Mouse (Mus musculus) ES-E14 (cell line): ENCODE results near the gene Dtnbp1.

Experiments
- CHD2 ChIP-seq: IDR thresholded peaks from 2 replicates; pipeline ENCODE4 v1.6.1; 2014; ENCODE audit warnings: mild to moderate bottlenecking, low read depth, low read length, inconsistent platforms
- ZC3H11A ChIP-seq: IDR thresholded peaks from 2 replicates; pipeline ENCODE4 v1.6.1; 2012; ENCODE audit warnings: low read depth, mild to moderate bottlenecking, inconsistent platforms, low read length, borderline replicate concordance
- ZNF384 ChIP-seq: IDR thresholded peaks from 2 replicates; pipeline ENCODE4 v1.6.1; 2012; ENCODE audit warnings: low read depth, low read length, inconsistent platforms

DNA sequence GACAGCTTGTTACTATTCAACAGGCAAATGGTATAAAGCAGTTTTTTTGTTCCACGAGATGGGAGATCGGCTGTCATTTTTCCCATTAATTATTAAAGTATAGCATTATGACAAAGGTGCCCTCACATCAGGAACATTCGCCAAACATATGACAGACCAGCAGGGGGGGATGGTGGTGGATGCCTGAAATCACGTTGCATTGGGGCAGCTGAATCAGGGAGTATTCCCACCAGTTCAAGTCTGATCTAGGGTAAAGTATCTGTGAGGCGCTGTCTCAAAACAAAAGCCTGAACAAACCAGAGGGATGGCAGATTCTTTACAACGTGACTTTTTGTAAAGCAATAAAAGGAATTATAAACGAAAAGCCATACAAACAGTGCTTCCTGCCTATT lies 1.1 kb downstream of the Dtnbp1 start:
- no peak for TF ChIP-seq ZNF384
- TF ChIP-seq CHD2 = no peak
- TF ChIP-seq ZC3H11A = no peak
